Mouse (Mus musculus): ENCODE results near the gene Kcna7. TPM values are rescaled to one million over a fixed set of nuclear protein-coding genes. Genes with fewer than 3 reads are reported as not detected.

Kcna7 gene
- total RNA-seq, 4 experiments from 2014 or later: 5.5 to 8.0 (median 6.9) TPM

DNA sequence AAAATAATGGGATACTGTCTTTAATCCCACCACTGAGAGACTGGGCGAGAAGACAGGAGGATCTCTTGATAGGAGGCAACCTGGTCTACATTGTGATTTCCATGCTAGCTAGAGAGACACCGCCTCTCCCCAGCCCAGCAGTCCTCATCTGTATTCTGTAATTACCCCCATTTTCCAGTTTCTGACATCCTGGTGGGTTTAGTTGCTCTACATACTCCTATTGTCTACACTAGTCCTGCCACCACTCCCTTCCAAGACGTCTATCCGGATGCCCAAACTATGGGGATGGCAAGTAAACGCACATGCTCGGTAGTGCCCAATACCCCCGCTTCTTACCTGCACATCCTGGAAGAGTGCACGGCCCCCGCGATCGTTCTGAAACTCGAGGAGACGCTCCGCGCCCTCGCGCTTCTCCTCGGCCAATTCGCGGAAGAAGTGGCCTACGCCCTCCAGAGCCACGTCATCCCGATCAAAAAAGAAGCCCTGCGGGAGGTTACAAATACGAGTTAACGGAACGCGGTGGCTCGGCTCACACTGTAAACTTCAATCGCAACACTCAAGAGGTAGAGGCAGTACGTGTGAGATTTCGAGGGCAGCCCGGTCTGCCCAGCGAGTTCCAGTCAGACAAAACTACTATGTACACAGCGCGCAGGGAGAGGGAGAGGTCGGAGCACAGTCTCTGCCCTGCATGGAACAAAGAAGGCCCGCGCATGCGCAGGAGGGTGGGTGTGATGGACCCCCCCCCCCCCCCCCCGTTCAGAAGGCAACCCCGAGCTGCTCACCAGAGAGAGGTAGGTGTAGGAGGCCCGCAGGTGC is 53.5 kb downstream of the Kcna7 start:
- DNase-seq (ENCODE audit: low spot score): peak; percentile 84

Small RNA genes within 50 kb of the gene (microRNA-seq; reads per million reads assigned to microRNA genes)
- not detected for gene Gm22133

Other genes starting within 250 kb of the Kcna7 start
- 10 to 100 TPM; 32.0 to 50.7 (median 41.1) TPM for gene Slc17a7, start 241.7 kb upstream of the Kcna7 start, total RNA-seq (2022)
- not detected for gene Gfy, start 226.1 kb upstream of the Kcna7 start, total RNA-seq (2022)
- not detected for gene Pth2, start 224.7 kb upstream of the Kcna7 start, total RNA-seq (2022)
- gene Ccdc155, start 200.8 kb upstream of the Kcna7 start, total RNA-seq (2022): not detected
- not detected for gene Dkkl1, start 193.5 kb upstream of the Kcna7 start, total RNA-seq (2022)
- gene Tead2, start 189.9 kb upstream of the Kcna7 start, total RNA-seq (2022): 10 to 100 TPM in 1 of 4 experiments, 1 to 10 TPM in 3; 6.2 to 10.4 (median 8.0) TPM
- 1 to 10 TPM; 2.1 to 5.8 (median 3.0) TPM for gene Cd37, start 166.5 kb upstream of the Kcna7 start, total RNA-seq (2022)
- not detected for gene Slc6a16, start 164.6 kb upstream of the Kcna7 start, total RNA-seq (2022)
- gene Slc6a21, start 128.1 kb upstream of the Kcna7 start, total RNA-seq (2022): not detected
- 10 to 100 TPM; 23.8 to 36.3 (median 25.4) TPM for gene Trpm4, start 71.9 kb upstream of the Kcna7 start, total RNA-seq (2022)
- gene Hrc, start 70.4 kb upstream of the Kcna7 start, total RNA-seq (2022): 1,000 to 10,000 TPM; 1,032 to 1,216 (median 1,081) TPM
- gene Ppfia3, start 38.6 kb upstream of the Kcna7 start, total RNA-seq (2022): under 1 TPM; 0.11 to 0.33 (median 0.20) TPM
- 1 to 10 TPM; 1.0 to 1.5 (median 1.3) TPM for gene Lin7b, start 35.1 kb upstream of the Kcna7 start, total RNA-seq (2022)
- gene Snrnp70, start 9.9 kb upstream of the Kcna7 start, total RNA-seq (2022): 100 to 1,000 TPM in 1 of 4 experiments, 10 to 100 TPM in 3; 68.3 to 107 (median 86.7) TPM
- gene Ntf5, start 8.0 kb downstream of the Kcna7 start, total RNA-seq (2022): under 1 TPM; 0.30 to 0.50 (median 0.36) TPM
- gene Lhb, start 15.2 kb downstream of the Kcna7 start, total RNA-seq (2022): not detected
- gene Gys1, start 29.2 kb downstream of the Kcna7 start, total RNA-seq (2022): 100 to 1,000 TPM; 106 to 122 (median 112) TPM
- gene Ruvbl2, start 32.4 kb downstream of the Kcna7 start, total RNA-seq (2022): 10 to 100 TPM; 23.1 to 31.5 (median 26.8) TPM
- 100 to 1,000 TPM; 164 to 329 (median 254) TPM for gene Ftl1, start 54.2 kb downstream of the Kcna7 start, total RNA-seq (2022)
- gene Bax, start 61.2 kb downstream of the Kcna7 start, total RNA-seq (2022): 10 to 100 TPM; 24.3 to 26.9 (median 26.2) TPM
- gene Tulp2, start 76.2 kb downstream of the Kcna7 start, total RNA-seq (2022): not detected
- 1 to 10 TPM; 3.8 to 8.5 (median 7.6) TPM for gene Gm45808, start 81.2 kb downstream of the Kcna7 start, total RNA-seq (2022)
- gene Dhdh, start 83.2 kb downstream of the Kcna7 start, total RNA-seq (2022): 10 to 100 TPM; 10.2 to 12.8 (median 11.5) TPM
- 100 to 1,000 TPM; 130 to 149 (median 139) TPM for gene Nucb1, start 104.8 kb downstream of the Kcna7 start, total RNA-seq (2022)
- 10 to 100 TPM; 21.9 to 31.6 (median 28.0) TPM for gene Ppp1r15a, start 120.6 kb downstream of the Kcna7 start, total RNA-seq (2022)
- 1 to 10 TPM; 2.6 to 4.2 (median 3.0) TPM for gene Plekha4, start 120.7 kb downstream of the Kcna7 start, total RNA-seq (2022)
- gene Hsd17b14, start 149.2 kb downstream of the Kcna7 start, total RNA-seq (2022): 1 to 10 TPM in 3 of 4 experiments, under 1 TPM in 1; 0.40 to 2.0 (median 1.1) TPM
- gene Bcat2, start 164.5 kb downstream of the Kcna7 start, total RNA-seq (2022): 100 to 1,000 TPM; 295 to 316 (median 308) TPM
- not detected for gene Fgf21, start 209.8 kb downstream of the Kcna7 start, total RNA-seq (2022)
- gene Fut1, start 211.6 kb downstream of the Kcna7 start, total RNA-seq (2022): not detected
- under 1 TPM; 0.20 to 0.53 (median 0.35) TPM for gene Izumo1, start 216.2 kb downstream of the Kcna7 start, total RNA-seq (2022)
- gene Rasip1, start 221.8 kb downstream of the Kcna7 start, total RNA-seq (2022): 10 to 100 TPM; 17.8 to 27.2 (median 26.2) TPM
- gene Mamstr, start 234.3 kb downstream of the Kcna7 start, total RNA-seq (2022): 1 to 10 TPM; 2.0 to 5.9 (median 5.1) TPM

All from heart, adult 8-10 months (tissue).